Mouse (Mus musculus) liver, adult 2 months (tissue): Measurements from ENCODE around the gene Ubxn2a. TPM values are rescaled to one million over a fixed set of nuclear protein-coding genes. Genes with fewer than 3 reads are reported as not detected.
A peak's percentile ranks its signal among the peaks of the same experiment; 100 is the strongest.

Source experiments
- DNase-seq: peaks from one replicate; pipeline ENCODE4 v3.0.0-alpha.2; 2011; ENCODE audit warnings: low read depth, low spot score; ENCODE audit errors: extremely low read depth
- H3K27ac ChIP-seq: fragments of 200-500 bp; replicated peaks from 2 replicates; pipeline ENCODE4 v1.5.1; 2012; ENCODE audit warnings: low read depth, mild to moderate bottlenecking, control low read depth, inconsistent platforms, low read length; ENCODE audit not compliant: insufficient read depth
- H3K27me3 ChIP-seq: fragments of 200-500 bp; 2 replicates; pipeline ENCODE4 v1.6.1; 2012; ENCODE audit warnings: mild to moderate bottlenecking, moderate library complexity, low read length, inconsistent platforms; ENCODE audit not compliant: control insufficient read depth, insufficient read depth
- H3K36me3 ChIP-seq: fragments of 200-500 bp; 2 replicates; pipeline ENCODE4 v1.6.1; 2012; ENCODE audit warnings: low read length, inconsistent platforms; ENCODE audit not compliant: control insufficient read depth, insufficient read depth
- H3K4me1 ChIP-seq: fragments of 200-500 bp; 2 replicates; pipeline ENCODE4 v1.6.1; 2011; ENCODE audit warnings: low read length; ENCODE audit not compliant: control insufficient read depth, insufficient read depth
- H3K4me3 ChIP-seq: fragments of 200-500 bp; 2 replicates; pipeline ENCODE4 v1.5.1; 2011; ENCODE audit warnings: low read depth, mild to moderate bottlenecking, control low read depth, low read length, moderate library complexity; ENCODE audit not compliant: insufficient read depth
- H3K79me2 ChIP-seq: fragments of 200-500 bp; 2 replicates; pipeline ENCODE4 v1.6.1; 2012; ENCODE audit warnings: inconsistent platforms, mild to moderate bottlenecking, low read length, moderate library complexity; ENCODE audit not compliant: control insufficient read depth, insufficient read depth
- H3K9ac ChIP-seq: fragments of 200-500 bp; 2 replicates; pipeline ENCODE4 v1.6.1; 2012; ENCODE audit warnings: low read depth, mild to moderate bottlenecking, control low read depth, inconsistent platforms, low read length
- CTCF ChIP-seq: fragments of 200-500 bp; IDR thresholded peaks from 2 replicates; pipeline ENCODE4 v1.5.1; 2011; ENCODE audit warnings: low read depth, low read length, control low read depth
- POLR2A ChIP-seq: fragments of 200-500 bp; IDR thresholded peaks from 2 replicates; pipeline ENCODE4 v1.6.1; 2011; ENCODE audit warnings: low read length, control low read depth; ENCODE audit not compliant: insufficient read depth; ENCODE audit errors: extremely low read depth
- WGBS: fragments of 180-500 bp; shearing (Covaris S2); methylation state at CpG from one replicate; pipeline ENCODE4 v1.1.7; 2018; 5-methylcytosine and 5-hydroxymethylcytosine counted together
- polyA plus RNA-seq: library from polyadenylated mRNA; depleted of rRNA; stranded (reverse); fragments of >200 nt; gene quantifications from 2 replicates; pipeline ENCODE4 v1.2.3, GENCODE M21; 2012
- total RNA-seq: library from RNA; depleted of rRNA; stranded (reverse); fragments of >200 nt; gene quantifications from 2 replicates; pipeline ENCODE4 v1.2.3, GENCODE M21; 2014

Ubxn2a gene
- total and polyA plus RNA-seq, 2 experiments: 3.2 to 18.7 TPM

GRCm38 (mm10) chr12:4856160-4856559, 51.3 kb downstream of the Ubxn2a start:
- Histone ChIP-seq H3K9ac (no peak overlapping the region), H3K4me1 (no peaks in the 10 kb centered on the region), H3K36me3 (no peaks in the 10 kb centered on the region; the same call in 1 of the 2 replicates), H3K4me3 (no peak overlapping the region), H3K27me3 (no peaks in the 10 kb centered on the region), H3K79me2 (no peaks in the 10 kb centered on the region), H3K27ac (no peak overlapping the region)
- TF ChIP-seq CTCF: peak; percentile 35; the same call in 1 of the 2 replicates
- TF ChIP-seq POLR2A: no peak
- DNase-seq: no peak
- WGBS: 97% methylated on average over 5 of the region's 5 CpGs

- WGBS: 1% methylated on average over 12 of the region's 12 CpGs
- Histone ChIP-seq H3K4me3 (peak overlapping the region; percentile 66), H3K27ac (peak overlapping the region; percentile 81), H3K27me3 (no peaks in the 10 kb centered on the region), H3K4me1 (peaks cover 4% of the 10 kb centered on the region), H3K9ac (peak overlapping the region; percentile 46; the same call in 1 of the 2 replicates), H3K79me2 (peaks cover 3% of the 10 kb centered on the region; the same call in 1 of the 2 replicates), H3K36me3 (no peaks in the 10 kb centered on the region)
- TF ChIP-seq POLR2A: no peak
- no peak for TF ChIP-seq CTCF
- DNase-seq: peak; percentile 73
Observed at GRCm38 (mm10) chr12:4843741-4844140, 63.8 kb downstream of the Ubxn2a start.

GRCm38 (mm10) chr12:4842890-4843597, 64.5 kb downstream of the Ubxn2a start, which contains the start of gene Wdcp:
Wdcp (plus strand) TSS chr12:4843303.
- H3K36me3 ChIP-seq: no peaks in the 10 kb centered on the region
- H3K4me1 ChIP-seq: peaks cover 4% of the 10 kb centered on the region
- TF ChIP-seq CTCF: no peak
- peak; percentile 48; the same call in 1 of the 2 replicates for TF ChIP-seq POLR2A
- peak within 1 kb of the TSS; percentile 81 for H3K27ac ChIP-seq
- peak; percentile 91 for DNase-seq
- H3K27me3 ChIP-seq: no peaks in the 10 kb centered on the region
- WGBS: under 1% methylated on average over 30 of the region's 30 CpGs
- peak within 1 kb of the TSS; percentile 66 for H3K4me3 ChIP-seq
- peaks cover 3% of the 10 kb centered on the region; the same call in 1 of the 2 replicates for H3K79me2 ChIP-seq
- peak within 1 kb of the TSS; percentile 81 for H3K9ac ChIP-seq

GRCm38 (mm10) chr12:4842456-4842855, 65.0 kb downstream of the Ubxn2a start:
- Histone ChIP-seq H3K4me1 (peaks cover 4% of the 10 kb centered on the region), H3K36me3 (no peaks in the 10 kb centered on the region), H3K79me2 (peaks cover 2% of the 10 kb centered on the region; the same call in 1 of the 2 replicates), H3K27me3 (no peaks in the 10 kb centered on the region), H3K27ac (no peak overlapping the region), H3K9ac (no peak overlapping the region), H3K4me3 (no peak overlapping the region)
- no peak for DNase-seq
- 90% methylated on average over 8 of the region's 8 CpGs for WGBS
- TF ChIP-seq CTCF (no peak), POLR2A (no peak)

- TF ChIP-seq CTCF: no peak
- no peak for TF ChIP-seq POLR2A
- Histone ChIP-seq H3K79me2 (no peaks in the 10 kb centered on the region; the same call in 1 of the 2 replicates), H3K4me3 (peak within 1 kb of the TSS; percentile 59), H3K4me1 (peaks cover 9% of the 10 kb centered on the region), H3K9ac (peak within 1 kb of the TSS; percentile 63), H3K27ac (no peak within 1 kb of the TSS), H3K27me3 (no peaks in the 10 kb centered on the region), H3K36me3 (no peaks in the 10 kb centered on the region)
- no peak for DNase-seq
- 2% methylated on average over 37 of the region's 37 CpGs for WGBS
Observed at GRCm38 (mm10) chr12:4841392-4841887, 66.1 kb downstream of the Ubxn2a start, which contains the start of gene Fkbp1b. Fkbp1b (minus strand) TSS chr12:4841591.

GRCm38 (mm10) chr12:4840741-4841140, 66.8 kb downstream of the Ubxn2a start:
- no peak overlapping the region for H3K27ac ChIP-seq
- TF ChIP-seq POLR2A (no peak), CTCF (no peak)
- peaks cover 9% of the 10 kb centered on the region for H3K4me1 ChIP-seq
- H3K36me3 ChIP-seq: no peaks in the 10 kb centered on the region
- DNase-seq: no peak
- no peaks in the 10 kb centered on the region; the same call in 1 of the 2 replicates for H3K79me2 ChIP-seq
- 17% methylated on average over 11 of the region's 11 CpGs for WGBS
- no peaks in the 10 kb centered on the region for H3K27me3 ChIP-seq
- H3K9ac ChIP-seq: peak overlapping the region; percentile 63
- peak overlapping the region; percentile 59 for H3K4me3 ChIP-seq
